Mouse (Mus musculus): ENCODE measurements around the gene Raver1. TPM values are rescaled to one million over a fixed set of nuclear protein-coding genes. Genes with fewer than 3 reads are reported as not detected.

The Raver1 gene
- 34.2 and 90.8 TPM in 2 replicates for polyA plus RNA-seq (2012; rRNA removed)

DNA sequence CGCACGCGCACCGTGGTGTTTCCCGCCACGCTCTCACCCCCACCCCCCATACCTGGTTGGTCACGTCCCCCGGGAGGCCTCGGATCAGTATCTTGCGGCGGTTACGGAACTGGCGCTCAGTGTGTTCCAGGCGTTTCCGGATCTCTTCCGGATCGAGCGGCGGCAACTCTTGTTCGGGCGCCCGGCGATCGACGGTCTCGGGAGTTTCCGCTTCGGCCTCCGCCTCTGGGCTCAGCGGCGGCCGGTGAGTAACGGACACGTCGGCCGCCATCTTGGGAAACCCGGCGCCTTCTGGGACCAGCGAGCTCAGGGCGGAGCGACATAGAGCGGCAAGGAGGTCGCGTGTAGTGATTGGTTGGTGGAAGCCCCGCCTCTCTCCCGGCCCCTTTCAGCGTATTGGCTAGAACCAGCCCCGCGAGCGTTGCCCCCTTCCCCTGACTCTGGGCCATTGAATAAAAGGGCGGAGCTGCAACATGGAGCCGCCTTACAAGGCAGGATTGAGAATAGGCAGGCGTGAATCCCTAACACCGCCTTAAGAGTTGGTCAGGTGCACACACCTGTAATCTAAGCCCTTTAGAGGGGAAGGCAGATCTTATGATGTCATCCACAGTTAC lies at the start of gene Raver1, which contains the start of gene Gm38431:
Gene Raver1 (minus strand): TSS at position 302 of the 614 bp plus-strand sequence.
Gene Gm38431 (minus strand): TSS at position 291 of the 614 bp plus-strand sequence.
- H3K27ac ChIP-seq (ENCODE audit: insufficient read depth, low read depth, low read length), result peak within 1 kb of the TSS; percentile 87
- under 1% methylated on average over 54 of the region's 54 CpGs for WGBS
- peaks cover 27% of the 10 kb centered on the region for H3K36me3 ChIP-seq (ENCODE audit: control insufficient read depth, insufficient read depth, low read length)
- TF ChIP-seq POLR2A (IDR thresholded peaks at IDR 0.05; ENCODE audit: low read depth, low read length), result peak; percentile 88
- TF ChIP-seq CTCF (IDR thresholded peaks at IDR 0.05; ENCODE audit: extremely low read depth, insufficient read length, insufficient replicate concordance, low read depth, low read length), result no peak
- peaks cover 17% of the 10 kb centered on the region; the same call in 1 of the 2 replicates for H3K4me1 ChIP-seq (ENCODE audit: control insufficient read depth, insufficient read depth, insufficient read length, low read length)
- no peaks in the 10 kb centered on the region for H3K27me3 ChIP-seq (ENCODE audit: control insufficient read depth, insufficient read depth, low read length)
- peak within 1 kb of the TSS; percentile 88 for H3K4me3 ChIP-seq (ENCODE audit: low read depth, low read length)

DNA sequence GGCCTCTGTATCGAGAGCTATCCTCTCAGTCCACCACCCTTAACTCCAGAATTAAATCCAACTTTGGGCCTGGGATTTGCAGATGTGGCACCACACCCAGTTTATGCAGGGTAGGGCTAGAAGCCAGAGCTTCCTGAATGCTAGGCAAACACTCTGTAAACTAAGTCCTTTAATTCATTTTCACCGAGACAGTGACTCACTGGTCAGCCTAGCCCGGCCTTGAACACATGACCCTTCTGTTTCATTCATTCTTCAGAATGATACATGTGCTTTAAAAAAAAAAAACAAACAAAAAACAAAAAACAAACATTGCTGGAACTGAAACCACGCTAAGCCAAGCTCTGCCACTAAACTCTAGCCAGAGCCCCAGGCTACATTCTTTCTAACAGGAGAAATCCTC lies 46.6 kb upstream of the Raver1 start:
- no peaks in the 10 kb centered on the region for H3K27me3 ChIP-seq (ENCODE audit: control insufficient read depth, insufficient read depth, low read length)
- H3K4me1 ChIP-seq (ENCODE audit: control insufficient read depth, insufficient read depth, insufficient read length, low read length), result peaks cover 6% of the 10 kb centered on the region
- no peak overlapping the region for H3K4me3 ChIP-seq (ENCODE audit: low read depth, low read length)
- TF ChIP-seq POLR2A (IDR thresholded peaks at IDR 0.05; ENCODE audit: low read depth, low read length), result no peak
- no peak for TF ChIP-seq CTCF (IDR thresholded peaks at IDR 0.05; ENCODE audit: extremely low read depth, insufficient read length, insufficient replicate concordance, low read depth, low read length)
- H3K27ac ChIP-seq (ENCODE audit: insufficient read depth, low read depth, low read length), result no peak overlapping the region
- 68% methylated on average over 4 of the region's 4 CpGs for WGBS
- peaks cover 39% of the 10 kb centered on the region for H3K36me3 ChIP-seq (ENCODE audit: control insufficient read depth, insufficient read depth, low read length)

DNA sequence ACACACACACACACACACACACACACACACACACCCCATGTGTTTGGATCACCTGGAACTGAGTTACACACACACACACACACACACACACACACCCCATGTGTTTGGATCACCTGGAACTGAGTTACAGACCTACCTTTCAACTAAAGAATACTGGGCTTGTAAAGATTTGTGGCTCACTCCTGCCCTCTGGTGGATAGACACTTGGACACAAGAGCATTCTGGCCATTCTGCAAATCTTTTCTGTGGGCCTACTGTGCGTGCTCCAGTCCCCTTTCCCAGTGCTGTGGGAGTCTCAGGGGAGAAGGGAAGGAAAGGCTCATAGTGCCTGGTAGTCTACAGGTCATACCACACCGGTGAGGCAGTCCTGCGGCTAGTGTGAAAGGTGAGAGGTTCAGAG lies 45.4 kb upstream of the Raver1 start:
- TF ChIP-seq CTCF (IDR thresholded peaks at IDR 0.05; ENCODE audit: extremely low read depth, insufficient read length, insufficient replicate concordance, low read depth, low read length), result peak; percentile 60; the same call in 1 of the 2 replicates
- no peak for TF ChIP-seq POLR2A (IDR thresholded peaks at IDR 0.05; ENCODE audit: low read depth, low read length)

GRCm38 (mm10) chr9:21136401-21136800 lies 44.6 kb upstream of the Raver1 start:
- TF ChIP-seq CTCF (IDR thresholded peaks at IDR 0.05; ENCODE audit: extremely low read depth, insufficient read length, insufficient replicate concordance, low read depth, low read length) (no peak), POLR2A (IDR thresholded peaks at IDR 0.05; ENCODE audit: low read depth, low read length) (no peak)
- Histone ChIP-seq H3K27me3 (ENCODE audit: control insufficient read depth, insufficient read depth, low read length) (no peaks in the 10 kb centered on the region), H3K27ac (ENCODE audit: insufficient read depth, low read depth, low read length) (peak overlapping the region; percentile 54), H3K4me1 (ENCODE audit: control insufficient read depth, insufficient read depth, insufficient read length, low read length) (peaks cover 8% of the 10 kb centered on the region), H3K4me3 (ENCODE audit: low read depth, low read length) (no peak overlapping the region), H3K36me3 (ENCODE audit: control insufficient read depth, insufficient read depth, low read length) (peaks cover 23% of the 10 kb centered on the region)
- 64% methylated on average over 6 of the region's 6 CpGs for WGBS

More for the DNA sequence above, 45.4 kb upstream of the Raver1 start:
- no peak overlapping the region for H3K4me3 ChIP-seq (ENCODE audit: low read depth, low read length)
- WGBS, result 46% methylated on average over 3 of the region's 3 CpGs
- H3K27ac ChIP-seq (ENCODE audit: insufficient read depth, low read depth, low read length), result no peak overlapping the region
- H3K27me3 ChIP-seq (ENCODE audit: control insufficient read depth, insufficient read depth, low read length), result no peaks in the 10 kb centered on the region
- peaks cover 28% of the 10 kb centered on the region for H3K36me3 ChIP-seq (ENCODE audit: control insufficient read depth, insufficient read depth, low read length)
- H3K4me1 ChIP-seq (ENCODE audit: control insufficient read depth, insufficient read depth, insufficient read length, low read length), result peaks cover 6% of the 10 kb centered on the region

- Histone ChIP-seq H3K4me1 (ENCODE audit: control insufficient read depth, insufficient read depth, insufficient read length, low read length) (peaks cover 9% of the 10 kb centered on the region), H3K27me3 (ENCODE audit: control insufficient read depth, insufficient read depth, low read length) (no peaks in the 10 kb centered on the region), H3K27ac (ENCODE audit: insufficient read depth, low read depth, low read length) (peak overlapping the region; percentile 54), H3K36me3 (ENCODE audit: control insufficient read depth, insufficient read depth, low read length) (peaks cover 20% of the 10 kb centered on the region), H3K4me3 (ENCODE audit: low read depth, low read length) (no peak overlapping the region)
- TF ChIP-seq CTCF (IDR thresholded peaks at IDR 0.05; ENCODE audit: extremely low read depth, insufficient read length, insufficient replicate concordance, low read depth, low read length), result no peak
- no peak for TF ChIP-seq POLR2A (IDR thresholded peaks at IDR 0.05; ENCODE audit: low read depth, low read length)
- WGBS, result 30% methylated on average over 1 of the region's 1 CpGs
These were observed 44.2 kb upstream of the Raver1 start for GRCm38 (mm10) chr9:21135941-21136381.

GRCm38 (mm10) chr9:21135329-21135890 lies 43.6 kb upstream of the Raver1 start:
- Histone ChIP-seq H3K4me3 (ENCODE audit: low read depth, low read length) (no peak overlapping the region), H3K36me3 (ENCODE audit: control insufficient read depth, insufficient read depth, low read length) (peaks cover 14% of the 10 kb centered on the region), H3K27ac (ENCODE audit: insufficient read depth, low read depth, low read length) (peak overlapping the region; percentile 54), H3K4me1 (ENCODE audit: control insufficient read depth, insufficient read depth, insufficient read length, low read length) (peaks cover 9% of the 10 kb centered on the region), H3K27me3 (ENCODE audit: control insufficient read depth, insufficient read depth, low read length) (no peaks in the 10 kb centered on the region)
- TF ChIP-seq POLR2A (IDR thresholded peaks at IDR 0.05; ENCODE audit: low read depth, low read length) (no peak), CTCF (IDR thresholded peaks at IDR 0.05; ENCODE audit: extremely low read depth, insufficient read length, insufficient replicate concordance, low read depth, low read length) (no peak)
- 73% methylated on average over 4 of the region's 4 CpGs for WGBS
